Mouse (Mus musculus) liver, postnatal 0 days (tissue): ENCODE data around the gene Proca1. TPM values are rescaled to one million over a fixed set of nuclear protein-coding genes. Genes with fewer than 3 reads are reported as not detected.
A peak's percentile ranks its signal among the peaks of the same experiment; 100 is the strongest.

Experiments used
- ATAC-seq: fragments of 200-750 bp; cut with Nextera tagmentation; 2 replicates; pipeline ENCODE4 v1.8.0; 2017; ENCODE audit warnings: mild to moderate bottlenecking, moderate library complexity
- DNase-seq: peaks from one replicate; pipeline ENCODE4 v3.0.0-alpha.2; 2016
- H3K27ac ChIP-seq: fragments of 300-500 bp; sonication (generic); 2 replicates; pipeline ENCODE4 v1.5.1; 2014; ENCODE audit warnings: antibody characterized with exemption, moderate library complexity, mild to moderate bottlenecking, low read depth
- H3K27me3 ChIP-seq: fragments of 300-500 bp; sonication (generic); 2 replicates; pipeline ENCODE4 v1.6.1; 2014; ENCODE audit warnings: low read length, control low read depth, mixed read lengths; ENCODE audit not compliant: insufficient read depth
- H3K36me3 ChIP-seq: fragments of 300-500 bp; sonication (generic); replicated peaks from 2 replicates; pipeline ENCODE4 v1.6.1; 2014; ENCODE audit warnings: mild to moderate bottlenecking, control low read depth, low read length, moderate library complexity, mixed read lengths; ENCODE audit not compliant: insufficient read depth
- H3K4me1 ChIP-seq: fragments of 300-500 bp; sonication (generic); 2 replicates; pipeline ENCODE4 v1.6.1; 2014; ENCODE audit warnings: antibody characterized with exemption, mild to moderate bottlenecking, control low read depth; ENCODE audit not compliant: insufficient read depth
- H3K4me2 ChIP-seq: fragments of 300-500 bp; sonication (generic); 2 replicates; pipeline ENCODE4 v1.6.1; 2014; ENCODE audit warnings: low read depth, mild to moderate bottlenecking, low read length, moderate library complexity, mixed read lengths
- H3K4me3 ChIP-seq: fragments of 300-500 bp; sonication (generic); 2 replicates; pipeline ENCODE4 v1.5.1; 2014; ENCODE audit warnings: low read depth, low read length
- H3K9ac ChIP-seq: fragments of 300-500 bp; sonication (generic); replicated peaks from 2 replicates; pipeline ENCODE4 v1.6.1; 2014; ENCODE audit warnings: mild to moderate bottlenecking, moderate library complexity
- H3K9me3 ChIP-seq: fragments of 300-500 bp; sonication (generic); 2 replicates; pipeline ENCODE4 v1.6.1; 2016; ENCODE audit warnings: mild to moderate bottlenecking, control low read depth, low read length, mixed read lengths
- CTCF ChIP-seq: sonication (generic); IDR thresholded peaks from 2 replicates; pipeline ENCODE4 v1.5.1; 2016; ENCODE audit warnings: antibody characterized with exemption, low read depth
- EP300 ChIP-seq: IDR thresholded peaks from 2 replicates; pipeline ENCODE4 v1.6.1; 2016; ENCODE audit warnings: antibody characterized with exemption, low read depth, mild to moderate bottlenecking
- WGBS: fragments of 180-500 bp; shearing (Covaris S2); extraction: QIAGEN DNeasy Blood & Tissue Kit; methylation state at CpG from one replicate; pipeline ENCODE4 v1.1.7; 2014; ENCODE audit not compliant: insufficient replicate concordance; 5-methylcytosine and 5-hydroxymethylcytosine counted together
- polyA plus RNA-seq: library from polyadenylated mRNA; unstranded; fragments of >200 nt; fragmentation: Nextera tagmentation; extraction: Ambion mirVana; gene quantifications from 2 replicates; pipeline ENCODE4 v1.2.1, GENCODE M21; 2015

The Proca1 gene
- polyA plus RNA-seq, 1 experiment from 2014 or later = 1.00 TPM

DNA sequence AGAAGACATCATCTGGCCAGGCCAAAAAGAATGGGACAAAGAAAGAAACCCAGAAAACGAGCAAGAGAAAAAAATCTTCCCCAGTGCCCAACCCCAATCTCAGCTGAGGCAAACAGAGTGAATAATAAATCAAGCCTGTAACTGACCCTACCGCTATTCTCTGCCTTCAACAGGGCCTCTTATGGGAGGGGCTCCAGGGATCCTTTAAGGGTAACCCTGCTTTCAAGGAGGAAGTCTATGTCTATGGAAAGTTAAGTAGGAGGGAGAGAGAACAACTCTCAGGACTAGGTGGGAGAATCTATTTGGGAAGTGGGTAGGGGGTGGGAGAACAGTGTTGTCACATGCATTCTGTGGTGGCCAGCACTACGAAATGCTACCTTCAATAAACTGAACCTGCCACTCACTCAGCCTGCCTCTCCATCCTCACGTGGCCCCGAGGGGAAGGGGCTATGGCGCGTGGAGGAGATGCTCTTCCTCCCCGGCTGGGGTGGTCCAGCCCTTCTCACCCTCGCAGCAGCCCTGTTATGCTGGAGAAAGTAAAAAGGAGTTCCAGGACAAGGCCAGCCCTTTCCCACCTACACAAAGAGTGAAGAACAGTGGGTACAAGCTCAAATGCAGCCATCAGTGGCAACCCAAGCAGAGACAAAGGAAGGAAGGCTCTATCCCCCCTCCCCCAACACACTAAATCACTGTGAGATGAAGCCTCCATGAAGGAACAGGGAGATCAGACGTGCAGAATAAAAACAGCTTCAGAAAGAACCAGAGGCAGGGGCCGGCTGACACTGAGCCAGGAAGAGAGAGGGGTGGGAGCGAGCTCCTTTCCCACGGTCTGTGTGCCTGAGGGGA lies 12.4 kb downstream of the Proca1 start:
- no peak for DNase-seq
- no peak for TF ChIP-seq CTCF
- no peak for TF ChIP-seq EP300
- H3K36me3 ChIP-seq = peaks cover 51% of the 10 kb centered on the region

GRCm38 (mm10) chr11:78207190-78207589 lies 14.0 kb downstream of the Proca1 start:
- 95% methylated on average over 7 of the region's 7 CpGs for WGBS
- Histone ChIP-seq H3K9me3 (no peaks in the 10 kb centered on the region), H3K27ac (no peak overlapping the region), H3K27me3 (no peaks in the 10 kb centered on the region), H3K36me3 (peaks cover 66% of the 10 kb centered on the region), H3K4me2 (no peak overlapping the region), H3K9ac (no peak overlapping the region), H3K4me1 (0 out of 2 replicates have a peak, but pooled peaks cover 3% of the 10 kb centered on the region), H3K4me3 (no peak overlapping the region)
- TF ChIP-seq EP300 (no peak), CTCF (no peak)
- no peak for DNase-seq
- ATAC-seq = no peak

More for the DNA sequence above, 12.4 kb downstream of the Proca1 start:
- no peaks in the 10 kb centered on the region for H3K27me3 ChIP-seq
- H3K9me3 ChIP-seq = no peaks in the 10 kb centered on the region
- no peak overlapping the region for H3K4me3 ChIP-seq
- 84% methylated on average over 13 of the region's 13 CpGs for WGBS
- H3K27ac ChIP-seq = no peak overlapping the region
- no peak overlapping the region for H3K9ac ChIP-seq
- H3K4me1 ChIP-seq = 0 out of 2 replicates have a peak, but pooled peaks cover 3% of the 10 kb centered on the region
- ATAC-seq = no peak
- H3K4me2 ChIP-seq = no peak overlapping the region

DNA sequence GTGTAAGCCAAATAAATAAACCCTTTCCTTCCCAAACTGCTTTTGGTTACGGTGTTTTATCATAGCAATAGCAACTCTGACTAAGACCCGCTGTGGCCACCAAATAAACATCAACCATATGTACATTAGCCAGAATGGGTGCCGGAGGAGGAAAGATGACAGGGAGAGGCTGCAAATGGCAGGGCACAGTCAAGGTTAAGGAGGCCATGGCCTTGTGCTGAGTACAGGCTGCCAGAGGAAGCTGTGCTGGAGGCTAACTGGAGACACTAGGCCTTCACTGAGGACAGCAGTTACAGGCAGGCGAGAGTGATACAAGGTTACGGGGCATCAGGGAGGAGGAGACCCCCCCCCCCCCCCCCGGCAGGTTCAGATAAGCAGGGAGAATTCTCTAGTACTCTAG lies 16.7 kb downstream of the Proca1 start:
- H3K27ac ChIP-seq = no peak overlapping the region
- no peaks in the 10 kb centered on the region for H3K4me1 ChIP-seq
- H3K27me3 ChIP-seq = no peaks in the 10 kb centered on the region
- 84% methylated on average over 6 of the region's 6 CpGs for WGBS
- H3K36me3 ChIP-seq = peaks cover 88% of the 10 kb centered on the region
- DNase-seq (no peak), ATAC-seq (no peak)
- TF ChIP-seq EP300 = no peak
- no peak for TF ChIP-seq CTCF
- H3K9ac ChIP-seq = no peak overlapping the region
- H3K9me3 ChIP-seq = no peaks in the 10 kb centered on the region
- no peak overlapping the region for H3K4me2 ChIP-seq
- no peak overlapping the region for H3K4me3 ChIP-seq

DNA sequence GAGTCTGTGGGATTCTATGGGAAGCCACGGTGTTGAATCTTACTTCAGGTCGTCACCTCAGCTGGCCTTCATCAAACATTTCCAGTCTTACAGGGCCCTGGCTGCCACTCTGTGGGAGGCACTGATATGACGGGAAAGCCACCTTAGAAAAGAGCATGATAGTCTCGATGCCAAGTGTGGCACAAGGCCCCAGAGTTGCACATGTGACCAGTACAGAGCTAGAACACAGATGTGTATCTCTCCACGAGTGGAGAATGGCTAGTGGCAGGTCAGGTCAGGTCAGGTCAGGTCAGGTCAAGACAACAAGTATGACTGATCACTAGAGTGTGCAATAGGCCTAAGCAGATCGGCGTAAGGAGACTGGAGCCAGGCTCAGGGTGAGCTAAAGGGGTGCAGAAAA lies 17.4 kb downstream of the Proca1 start:
- H3K36me3 ChIP-seq = peaks cover 87% of the 10 kb centered on the region
- no peak overlapping the region for H3K9ac ChIP-seq
- ATAC-seq (no peak), DNase-seq (no peak)
- 71% methylated on average over 7 of the region's 7 CpGs for WGBS
- H3K4me3 ChIP-seq = no peak overlapping the region
- H3K27me3 ChIP-seq = no peaks in the 10 kb centered on the region
- no peak overlapping the region for H3K27ac ChIP-seq
- no peaks in the 10 kb centered on the region for H3K4me1 ChIP-seq
- TF ChIP-seq EP300 (no peak), CTCF (no peak)
- no peaks in the 10 kb centered on the region for H3K9me3 ChIP-seq
- H3K4me2 ChIP-seq = no peak overlapping the region

GRCm38 (mm10) chr11:78211513-78211912 lies 18.3 kb downstream of the Proca1 start:
- TF ChIP-seq EP300 = no peak
- no peak for TF ChIP-seq CTCF
- no peak for DNase-seq

GRCm38 (mm10) chr11:78213086-78213817 lies 20.1 kb downstream of the Proca1 start:
- TF ChIP-seq EP300 (no peak), CTCF (no peak)
- Histone ChIP-seq H3K9me3 (no peaks in the 10 kb centered on the region), H3K36me3 (peaks cover 87% of the 10 kb centered on the region), H3K4me1 (no peaks in the 10 kb centered on the region), H3K4me3 (no peak overlapping the region), H3K4me2 (no peak overlapping the region), H3K27ac (peak overlapping the region; percentile 63), H3K27me3 (no peaks in the 10 kb centered on the region), H3K9ac (no peak overlapping the region)
- ATAC-seq (peak; percentile 56), DNase-seq (peak; percentile 55)
- WGBS = 61% methylated on average over 14 of the region's 14 CpGs

More at GRCm38 (mm10) chr11:78211513-78211912, 18.3 kb downstream of the Proca1 start:
- 91% methylated on average over 5 of the region's 5 CpGs for WGBS
- Histone ChIP-seq H3K9me3 (no peaks in the 10 kb centered on the region), H3K9ac (no peak overlapping the region), H3K27ac (no peak overlapping the region), H3K27me3 (no peaks in the 10 kb centered on the region), H3K4me1 (no peaks in the 10 kb centered on the region), H3K4me3 (no peak overlapping the region), H3K4me2 (no peak overlapping the region), H3K36me3 (peaks cover 88% of the 10 kb centered on the region)
- no peak for ATAC-seq
